Mouse (Mus musculus): ENCODE results near the gene Myoz2.

DNA sequence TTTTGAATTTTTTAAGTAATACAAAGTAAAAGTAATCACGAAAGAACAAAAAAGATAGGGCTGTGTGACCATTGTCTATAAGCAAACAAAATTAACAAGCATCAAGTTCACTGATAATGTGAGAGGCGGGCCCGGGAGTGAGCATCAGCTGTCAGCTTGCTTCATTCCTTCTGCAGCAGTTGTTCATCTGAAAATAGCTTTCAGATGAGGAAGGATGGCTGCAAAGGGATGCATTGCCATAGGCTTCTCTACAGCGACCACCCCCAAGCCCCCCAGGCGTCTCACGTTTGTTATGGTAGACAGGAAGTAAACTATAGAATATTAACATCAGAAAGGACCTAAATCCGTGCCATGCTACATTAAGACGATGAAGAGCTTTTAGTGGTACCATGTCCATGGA lies 1.0 kb downstream of the Myoz2 start:
- TF ChIP-seq POLR2A (IDR thresholded peaks at IDR 0.05; ENCODE audit: low read depth, low read length) (no peak), CTCF (IDR thresholded peaks at IDR 0.05; ENCODE audit: extremely low read depth, insufficient read depth, insufficient read length, insufficient replicate concordance) (no peak)

Measured in spleen, adult 2 months (tissue).